Mouse (Mus musculus) frontal cortex, postnatal 36 days (tissue): ENCODE data around the gene Pigl.
"Not testable (repeated sequence)": the region's sequence is repeated elsewhere in the genome, so short reads cannot be mapped to it uniquely, and the experiment has no call there.

Experiments
- DNase-seq, 2 experiments: peaks; one replicate each; pipeline ENCODE4 v3.0.0; 2022; ENCODE audit warnings: low spot score in 2 of 2

Gene Pigl

GRCm38 (mm10) chr11:62467289-62467688, 9.0 kb downstream of the Pigl start:
- DNase-seq = not testable (repeated sequence)

DNA sequence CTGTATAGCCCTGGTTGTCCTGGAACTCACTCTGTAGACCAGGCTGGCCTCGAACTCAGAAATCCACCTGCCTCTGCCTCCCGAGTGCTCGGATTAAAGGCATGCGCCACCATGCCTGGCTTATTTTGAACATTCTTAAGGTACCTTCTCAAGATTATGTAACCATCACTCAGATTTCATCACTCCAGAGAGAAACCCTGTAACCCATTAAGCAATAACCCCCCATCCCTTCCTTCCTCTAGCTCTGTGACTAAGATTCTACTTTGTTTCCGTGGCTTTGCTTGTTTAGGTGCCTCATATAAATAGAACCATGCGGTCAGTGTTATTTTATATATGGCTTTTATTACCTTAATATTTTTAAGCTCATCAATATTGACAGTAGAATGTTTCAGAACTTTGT, 12.2 kb downstream of the Pigl start:
- no peak for DNase-seq

DNA sequence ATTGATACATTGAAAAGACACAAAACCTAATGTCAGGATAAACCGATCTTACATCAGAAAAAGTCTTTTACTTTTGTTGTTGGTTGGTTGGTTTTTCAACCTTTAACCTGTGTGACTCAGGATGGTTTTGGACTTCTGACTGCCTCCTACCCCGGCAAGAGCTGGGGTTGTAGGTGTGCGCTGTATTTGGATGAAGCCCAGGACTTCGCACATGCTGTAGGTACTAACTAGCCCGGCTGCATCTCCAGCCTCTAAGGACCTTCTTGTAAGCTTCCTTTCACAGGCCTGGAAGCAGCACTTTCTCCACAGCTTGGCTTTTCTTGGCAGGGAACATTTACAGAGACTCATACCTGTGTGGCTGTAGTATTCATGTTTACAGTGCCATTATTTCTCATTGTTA, 15.3 kb downstream of the Pigl start:
- no peak for DNase-seq

DNA sequence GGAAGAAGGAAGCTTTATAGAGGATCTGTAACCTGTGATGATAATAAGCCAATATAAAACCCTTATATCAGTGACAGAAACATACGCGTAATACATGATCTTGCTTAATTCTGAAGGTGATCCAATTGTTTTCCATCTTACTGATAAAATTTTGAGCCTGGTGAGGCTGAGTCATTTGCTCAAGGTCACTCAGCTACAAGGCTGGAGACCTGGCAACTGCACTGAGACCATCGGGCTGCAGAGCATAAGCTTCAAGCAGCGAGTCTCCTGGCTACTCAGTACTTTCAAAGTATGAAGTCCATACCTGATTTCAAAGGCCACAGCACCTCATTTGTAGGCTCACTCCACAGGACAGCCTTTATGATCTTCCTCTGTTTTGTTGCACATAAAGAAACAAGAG, 17.9 kb downstream of the Pigl start:
- no peak for DNase-seq

- DNase-seq = no peak
Observed at GRCm38 (mm10) chr11:62478931-62479330, 20.7 kb downstream of the Pigl start.

DNA sequence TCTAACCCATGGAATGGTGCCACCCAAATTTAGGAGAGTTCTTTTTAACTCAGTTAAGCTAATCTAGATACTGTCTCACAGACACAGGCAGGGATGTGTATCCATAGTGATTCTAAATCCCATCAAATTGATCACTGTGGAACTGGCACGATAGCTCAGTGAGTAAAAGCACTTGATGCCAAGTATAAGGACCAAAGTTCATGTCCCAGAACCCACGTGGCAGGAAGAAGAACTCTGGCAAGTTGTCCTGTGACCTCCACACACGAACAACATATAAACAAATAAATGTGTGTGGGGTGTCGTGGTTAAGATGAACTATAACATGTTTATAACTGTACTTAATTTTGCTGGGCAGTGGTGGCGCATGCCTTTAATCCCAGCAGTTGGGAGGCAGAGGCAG, 21.3 kb downstream of the Pigl start:
- DNase-seq = no peak

GRCm38 (mm10) chr11:62486949-62487348, 28.7 kb downstream of the Pigl start:
- no peak for DNase-seq

GRCm38 (mm10) chr11:62487540-62488350, 29.5 kb downstream of the Pigl start:
- DNase-seq = no peak

- DNase-seq = no peak
Observed at GRCm38 (mm10) chr11:62493701-62494100, 35.4 kb downstream of the Pigl start.

- peak; percentile 11 to 48 for DNase-seq
Observed at GRCm38 (mm10) chr11:62494754-62495275, 36.6 kb downstream of the Pigl start.

DNA sequence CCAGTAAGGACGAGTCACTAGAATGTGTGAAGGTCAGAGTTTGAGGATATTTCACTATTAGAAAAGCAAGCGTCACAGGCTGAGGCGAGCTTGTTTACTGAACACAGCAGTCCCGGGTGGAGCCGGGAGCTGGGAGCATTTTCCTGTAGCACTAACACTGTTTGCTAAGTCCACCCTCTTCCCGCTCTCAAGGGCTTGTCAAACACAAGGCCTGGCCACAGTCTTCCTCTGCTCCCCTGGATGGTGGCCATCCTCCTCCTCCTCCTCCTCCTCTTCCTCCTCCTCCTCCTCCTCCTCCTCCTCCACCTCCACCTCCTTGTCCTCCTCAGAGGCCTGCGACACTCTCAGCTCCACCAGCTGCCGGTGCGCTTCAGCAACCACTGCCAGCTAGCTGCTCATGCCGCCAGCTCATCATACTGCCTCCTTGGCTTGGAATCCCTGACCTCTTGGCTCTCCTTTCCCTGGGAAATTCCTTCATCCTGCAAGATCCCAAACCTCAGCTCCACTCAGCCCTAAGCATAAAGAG, 37.1 kb downstream of the Pigl start:
- peak in 1 of 2 experiments; percentile 11 for DNase-seq

DNA sequence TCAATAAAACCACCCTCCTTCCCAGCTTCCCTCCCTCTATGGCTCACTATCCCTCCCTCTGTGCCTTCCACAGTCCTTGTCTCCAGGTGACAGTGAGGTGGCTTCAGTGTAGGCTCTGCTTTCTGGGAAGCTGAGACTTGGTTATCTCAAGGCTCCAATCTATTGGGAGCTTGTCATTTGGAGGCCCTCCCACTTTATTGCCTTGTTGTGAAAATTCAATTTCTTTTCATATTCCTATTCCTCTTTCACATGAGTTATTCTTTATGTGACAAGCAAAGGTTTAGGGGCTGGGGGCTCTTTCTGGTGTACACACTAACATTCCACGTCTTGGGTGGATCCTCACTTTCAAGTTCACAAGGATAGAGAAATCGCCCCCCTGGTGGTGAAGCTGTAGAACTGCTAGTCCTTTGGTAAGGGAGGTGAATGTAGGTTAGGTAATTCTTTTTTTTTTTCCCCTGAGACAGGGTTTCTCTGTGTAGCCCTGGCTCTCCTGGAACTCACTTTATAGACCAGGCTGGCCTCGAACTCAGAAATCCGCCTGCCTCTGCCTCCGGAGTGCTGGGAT, 38.0 kb downstream of the Pigl start:
- DNase-seq = no peak

DNA sequence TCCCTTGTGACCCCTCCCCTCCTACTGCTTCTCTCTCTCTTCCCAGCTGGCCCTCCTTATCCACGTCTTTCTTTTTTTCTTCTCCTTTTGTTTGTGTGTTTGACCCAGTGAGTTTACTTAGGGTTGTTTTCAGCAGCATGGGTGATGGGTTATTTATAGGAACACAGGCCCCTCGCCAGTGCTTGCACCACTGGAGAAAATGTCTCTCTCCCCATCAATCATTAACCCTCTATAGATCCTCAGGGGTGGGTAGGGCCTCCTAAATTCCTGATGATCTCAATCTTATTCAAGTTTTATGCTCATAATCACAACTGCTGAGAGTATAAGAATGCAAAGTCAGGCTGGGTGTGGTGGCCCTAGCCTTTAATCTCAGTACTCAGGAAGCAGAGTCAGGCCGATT, 38.9 kb downstream of the Pigl start:
- DNase-seq = no peak

DNA sequence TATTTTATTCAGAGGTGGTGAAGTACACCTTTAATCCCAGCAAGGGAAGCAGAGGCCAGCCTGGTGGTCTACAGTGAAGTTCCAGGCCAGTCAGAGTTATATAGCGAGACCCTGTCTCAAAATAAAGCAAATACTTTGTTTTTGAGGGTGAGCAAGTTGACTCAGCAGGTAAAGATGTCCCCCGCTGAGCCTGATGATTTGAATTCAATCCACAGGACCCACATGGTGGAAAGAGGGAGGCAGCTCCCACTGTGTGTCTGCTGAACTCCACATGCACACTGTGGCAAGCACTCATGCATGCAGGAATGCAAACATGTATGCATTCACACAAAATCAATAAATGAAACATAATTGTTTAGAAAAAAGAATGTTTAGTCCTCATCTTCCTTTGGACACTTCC, 40.5 kb downstream of the Pigl start:
- DNase-seq = no peak

- DNase-seq = no peak
Observed at GRCm38 (mm10) chr11:62500529-62500928, 42.3 kb downstream of the Pigl start.

DNA sequence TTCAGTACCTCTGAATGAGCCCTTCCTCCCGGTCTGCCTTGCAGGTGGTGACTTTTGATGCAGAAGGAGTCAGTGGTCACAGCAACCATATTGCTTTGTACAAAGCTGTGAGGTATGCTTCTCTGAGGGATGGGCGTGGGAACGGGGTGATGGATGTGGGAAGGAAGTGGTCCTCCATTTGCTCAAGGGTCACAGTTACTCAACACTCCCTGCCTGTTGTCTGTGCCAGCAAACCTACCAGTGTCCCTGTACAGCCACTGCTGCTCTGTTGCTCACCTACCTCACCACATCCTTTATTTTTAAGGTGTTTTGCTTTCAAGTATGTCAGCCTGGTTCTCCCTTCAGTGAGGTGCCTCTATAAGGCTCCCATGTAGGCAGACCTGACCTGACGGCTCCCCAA, 49.4 kb downstream of the Pigl start:
- no peak for DNase-seq

DNA sequence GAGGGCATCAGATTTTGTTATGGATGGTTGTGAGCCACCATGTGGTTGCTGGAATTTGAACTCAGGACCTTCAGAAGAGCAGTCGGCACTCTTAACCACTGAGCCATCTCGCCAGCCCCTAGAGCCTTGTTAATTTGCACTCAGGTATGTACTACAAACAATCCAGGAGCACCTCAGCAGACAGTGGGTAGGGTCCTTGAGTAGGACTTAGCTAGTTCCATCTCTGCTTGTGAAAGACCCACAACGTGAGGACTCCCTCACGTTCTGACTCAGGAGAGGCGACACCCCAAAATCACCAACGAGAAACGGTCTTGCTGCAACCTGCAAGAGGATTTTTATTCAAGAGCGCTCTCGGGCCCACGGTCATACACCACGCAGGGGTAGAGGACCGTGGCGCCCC, 50.1 kb downstream of the Pigl start:
- DNase-seq = not testable (repeated sequence)

DNA sequence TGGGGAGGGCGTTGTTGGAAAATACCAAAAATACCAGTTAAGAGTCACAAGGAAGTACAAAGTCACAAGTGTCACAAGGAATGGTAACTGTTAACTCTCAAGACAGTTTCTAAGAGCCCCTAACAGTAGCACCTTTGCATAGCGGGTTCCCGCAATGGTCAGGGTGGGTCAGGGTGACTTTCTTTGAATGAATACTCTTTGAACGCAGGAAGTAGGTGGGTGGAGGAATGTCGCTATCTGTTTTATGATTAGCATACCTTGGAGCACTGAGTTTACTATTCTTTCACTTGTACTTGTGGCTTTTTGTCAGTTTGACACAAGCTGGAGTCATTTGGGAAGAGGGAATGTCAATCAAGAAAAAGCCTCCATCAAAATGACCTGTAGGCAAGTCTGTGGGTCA, 50.6 kb downstream of the Pigl start:
- DNase-seq = not testable (repeated sequence)

GRCm38 (mm10) chr11:62509571-62509970, 51.3 kb downstream of the Pigl start:
- DNase-seq = no peak

- DNase-seq = no peak
Observed at GRCm38 (mm10) chr11:62510956-62511355, 52.7 kb downstream of the Pigl start.

GRCm38 (mm10) chr11:62511444-62512202, 53.4 kb downstream of the Pigl start:
- DNase-seq = no peak

DNA sequence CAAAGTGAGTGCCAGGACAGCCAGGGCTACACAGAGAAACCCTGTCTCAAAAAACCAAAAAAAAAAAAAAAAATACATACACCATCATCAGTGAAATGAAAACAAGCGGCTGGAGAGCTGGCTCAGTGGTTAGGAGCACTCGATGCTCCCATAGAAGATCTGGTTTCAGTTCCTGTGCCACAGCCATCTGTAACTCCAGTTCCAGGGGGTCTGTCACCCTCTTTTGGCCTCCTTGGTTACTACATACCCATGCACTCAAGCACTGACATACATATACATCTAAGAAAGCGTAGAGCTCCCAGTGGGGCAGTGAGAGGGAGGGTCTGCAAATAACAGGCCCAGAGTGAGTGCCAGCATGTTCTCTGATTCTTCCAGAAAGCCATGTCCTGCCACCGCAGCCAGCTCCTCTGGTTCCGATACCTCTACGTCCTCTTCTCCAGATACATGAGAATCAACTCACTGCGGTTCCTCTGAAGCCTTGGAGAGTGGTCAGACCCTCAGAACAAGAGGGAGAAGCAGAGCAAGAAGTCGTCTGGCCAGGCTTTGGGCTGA, 54.3 kb downstream of the Pigl start:
- no peak for DNase-seq
